Mouse (Mus musculus) C2C12 (cell line): Measurements from ENCODE around the gene Atxn1. TPM values are rescaled to one million over a fixed set of nuclear protein-coding genes. Genes with fewer than 3 reads are reported as not detected.

Experiments
- H3K27me3 ChIP-seq: one replicate; pipeline ENCODE4 v1.6.1; 2011; ENCODE audit not compliant: control insufficient read depth, insufficient read depth, insufficient read length
- H3K36me3 ChIP-seq: one replicate; pipeline ENCODE4 v1.6.1; 2011; ENCODE audit not compliant: control insufficient read depth, insufficient read depth
- H3K4me3 ChIP-seq: one replicate; pipeline ENCODE4 v1.5.1; 2011; ENCODE audit warnings: mild to moderate bottlenecking, control low read depth; ENCODE audit not compliant: poor library complexity, insufficient read depth, severe bottlenecking
- H3K79me2 ChIP-seq: one replicate; pipeline ENCODE4 v1.6.1; 2011; ENCODE audit not compliant: control insufficient read depth, insufficient read depth
- H3K79me3 ChIP-seq: one replicate; pipeline ENCODE4 v1.6.1; 2011; ENCODE audit warnings: low read depth, control low read depth
- H3ac ChIP-seq: one replicate; pipeline ENCODE3; 2011; ENCODE audit warnings: low read depth; ENCODE audit not compliant: control insufficient read depth, insufficient read length
- CEBPB ChIP-seq: IDR thresholded peaks from one replicate; pipeline ENCODE4 v1.6.1; 2011; ENCODE audit warnings: low read depth, mild to moderate bottlenecking, control low read depth, moderate library complexity
- CTCF ChIP-seq: IDR thresholded peaks from one replicate; pipeline ENCODE4 v1.5.1; 2011; ENCODE audit not compliant: control insufficient read depth, insufficient read depth, insufficient read length
- FOSL1 ChIP-seq: IDR thresholded peaks from one replicate; pipeline ENCODE4 v1.8.0; 2011; ENCODE audit warnings: mild to moderate bottlenecking, low read length; ENCODE audit not compliant: poor library complexity, insufficient read depth, severe bottlenecking
- MAX ChIP-seq: IDR thresholded peaks from one replicate; pipeline ENCODE4 v1.6.1; 2011; ENCODE audit warnings: mild to moderate bottlenecking, control low read depth
- MYOD1 ChIP-seq: IDR thresholded peaks from one replicate; pipeline ENCODE4 v1.6.1; 2011; ENCODE audit warnings: low read depth; ENCODE audit not compliant: control insufficient read depth, insufficient read length
- MYOG ChIP-seq: IDR thresholded peaks from one replicate; pipeline ENCODE4 v1.6.1; 2011; ENCODE audit not compliant: control insufficient read depth, insufficient read length; ENCODE audit errors: extremely low read depth
- USF1 ChIP-seq: IDR thresholded peaks from one replicate; pipeline ENCODE4 v1.6.1; 2011; ENCODE audit warnings: low read depth, mild to moderate bottlenecking, control low read depth, moderate library complexity
- polyA plus RNA-seq: library from polyadenylated mRNA; unstranded; fragments of >200 nt; fragmentation: generic; extraction: Trizol; gene quantifications from one replicate; pipeline ENCODE4 v1.2.1, GENCODE M21; 2012; ENCODE audit warnings: missing spikeins

Atxn1 gene
- polyA plus RNA-seq, 1 experiment = 3.0 TPM

- peaks cover 4% of the 10 kb centered on the region for H3K79me3 ChIP-seq
- no peak overlapping the region for H3K4me3 ChIP-seq
- H3K79me2 ChIP-seq = peaks cover 9% of the 10 kb centered on the region
- no peak for TF ChIP-seq FOSL1
- TF ChIP-seq USF1 = no peak
- no peak for TF ChIP-seq MYOD1
- no peak for TF ChIP-seq CEBPB
- no peak for TF ChIP-seq MAX
- no peaks in the 10 kb centered on the region for H3K36me3 ChIP-seq
- H3K27me3 ChIP-seq = no peaks in the 10 kb centered on the region
- H3ac ChIP-seq = no peak overlapping the region
These were observed 113.7 kb downstream of the Atxn1 start for GRCm38 (mm10) chr13:45851156-45851555.

- Histone ChIP-seq H3K4me3 (no peak overlapping the region), H3ac (no peak overlapping the region)
- TF ChIP-seq MAX (no peak), MYOG (no peak)
These were observed 114.4 kb downstream of the Atxn1 start for GRCm38 (mm10) chr13:45850181-45850974.

GRCm38 (mm10) chr13:45849145-45850023 lies 115.4 kb downstream of the Atxn1 start:
- Histone ChIP-seq H3K36me3 (no peaks in the 10 kb centered on the region), H3K4me3 (no peak overlapping the region), H3ac (no peak overlapping the region), H3K79me2 (peaks cover 2% of the 10 kb centered on the region), H3K27me3 (no peaks in the 10 kb centered on the region), H3K79me3 (no peaks in the 10 kb centered on the region)
- no peak for TF ChIP-seq USF1
- TF ChIP-seq CEBPB = no peak
- peak; percentile 15 for TF ChIP-seq MYOD1
- no peak for TF ChIP-seq FOSL1
- TF ChIP-seq MAX = no peak
- no peak for TF ChIP-seq MYOG
- no peak for TF ChIP-seq CTCF

More at GRCm38 (mm10) chr13:45850181-45850974, 114.4 kb downstream of the Atxn1 start:
- Histone ChIP-seq H3K79me2 (peaks cover 9% of the 10 kb centered on the region), H3K36me3 (no peaks in the 10 kb centered on the region), H3K27me3 (no peaks in the 10 kb centered on the region), H3K79me3 (peaks cover 4% of the 10 kb centered on the region)

- no peak overlapping the region for H3K4me3 ChIP-seq
- TF ChIP-seq MYOG (no peak), MYOD1 (no peak), CEBPB (no peak), CTCF (no peak), USF1 (no peak), MAX (no peak), FOSL1 (no peak)
- no peaks in the 10 kb centered on the region for H3K36me3 ChIP-seq
- no peaks in the 10 kb centered on the region for H3K27me3 ChIP-seq
- H3K79me3 ChIP-seq = no peaks in the 10 kb centered on the region
- no peaks in the 10 kb centered on the region for H3K79me2 ChIP-seq
- H3ac ChIP-seq = no peak overlapping the region
These were observed 122.2 kb downstream of the Atxn1 start for GRCm38 (mm10) chr13:45842511-45843055.

- Histone ChIP-seq H3K4me3 (no peak overlapping the region), H3K27me3 (no peaks in the 10 kb centered on the region), H3K79me3 (no peaks in the 10 kb centered on the region), H3K36me3 (peaks cover 9% of the 10 kb centered on the region), H3K79me2 (no peaks in the 10 kb centered on the region), H3ac (no peak overlapping the region)
- TF ChIP-seq FOSL1 = peak; percentile 16
- TF ChIP-seq MYOD1 = peak; percentile 28
- no peak for TF ChIP-seq CTCF
These were observed 124.9 kb downstream of the Atxn1 start for GRCm38 (mm10) chr13:45839901-45840300.

- Histone ChIP-seq H3ac (no peak overlapping the region), H3K4me3 (no peak overlapping the region), H3K79me2 (no peaks in the 10 kb centered on the region), H3K27me3 (no peaks in the 10 kb centered on the region), H3K36me3 (peaks cover 13% of the 10 kb centered on the region), H3K79me3 (no peaks in the 10 kb centered on the region)
- peak; percentile 35 for TF ChIP-seq FOSL1
- TF ChIP-seq CEBPB = no peak
These were observed 127.1 kb downstream of the Atxn1 start for GRCm38 (mm10) chr13:45837609-45838220.
